Mouse (Mus musculus) 3134 (cell line): ENCODE results near the gene Spin1.
A peak's percentile ranks its signal among the peaks of the same experiment; 100 is the strongest.
"Not testable (repeated sequence)": the region's sequence is repeated elsewhere in the genome, so short reads cannot be mapped to it uniquely, and the experiment has no call there.

Source experiments
- DNase-seq: peaks from one replicate; pipeline ENCODE4 v3.0.0-alpha.2; 2011; ENCODE audit warnings: low spot score; ENCODE audit not compliant: insufficient read length; ENCODE audit errors: extremely low read depth

Gene Spin1

GRCm38 (mm10) chr13:51100233-51101015 is at the start of gene Spin1:
Gene Spin1, plus strand, starts transcription at chr13:51100880.
- DNase-seq, result peak; percentile 60

- DNase-seq, result no peak
Observed at GRCm38 (mm10) chr13:51051016-51051415, 49.7 kb upstream of the Spin1 start.

- DNase-seq, result no peak
Observed at GRCm38 (mm10) chr13:51052408-51052807, 48.3 kb upstream of the Spin1 start.

- DNase-seq, result no peak
Observed at GRCm38 (mm10) chr13:51063024-51063423, 37.7 kb upstream of the Spin1 start.

- DNase-seq, result no peak
Observed at GRCm38 (mm10) chr13:51063721-51064120, 37.0 kb upstream of the Spin1 start.

GRCm38 (mm10) chr13:51064429-51064828 is 36.3 kb upstream of the Spin1 start:
- DNase-seq, result no peak

GRCm38 (mm10) chr13:51071063-51071680 is 29.5 kb upstream of the Spin1 start:
- DNase-seq, result no peak

- no peak for DNase-seq
Observed at GRCm38 (mm10) chr13:51071763-51072276, 28.9 kb upstream of the Spin1 start.

GRCm38 (mm10) chr13:51072917-51073843 is 27.5 kb upstream of the Spin1 start:
- no peak for DNase-seq

- no peak for DNase-seq
Observed at GRCm38 (mm10) chr13:51074081-51074680, 26.5 kb upstream of the Spin1 start.

GRCm38 (mm10) chr13:51076191-51076590 is 24.5 kb upstream of the Spin1 start:
- DNase-seq, result not testable (repeated sequence)

- not testable (repeated sequence) for DNase-seq
Observed at GRCm38 (mm10) chr13:51078586-51078985, 22.1 kb upstream of the Spin1 start.

GRCm38 (mm10) chr13:51080801-51081200 is 19.9 kb upstream of the Spin1 start:
- DNase-seq, result no peak

- DNase-seq, result no peak
Observed at GRCm38 (mm10) chr13:51084241-51084640, 16.4 kb upstream of the Spin1 start.

- no peak for DNase-seq
Observed at GRCm38 (mm10) chr13:51085941-51086340, 14.7 kb upstream of the Spin1 start.

GRCm38 (mm10) chr13:51087253-51087652 is 13.4 kb upstream of the Spin1 start:
- no peak for DNase-seq

- no peak for DNase-seq
Observed at GRCm38 (mm10) chr13:51088207-51088606, 12.5 kb upstream of the Spin1 start.

GRCm38 (mm10) chr13:51089058-51089457 is 11.6 kb upstream of the Spin1 start:
- DNase-seq, result no peak

- no peak for DNase-seq
Observed at GRCm38 (mm10) chr13:51090105-51090661, 10.5 kb upstream of the Spin1 start.

- DNase-seq, result no peak
Observed at GRCm38 (mm10) chr13:51093430-51093829, 7.2 kb upstream of the Spin1 start.
